8 mouse cellular contexts compared by ENCODE assay signal in genomic region chr6:147091136-147092120, GRCm38 (mm10). TPM values are rescaled to one million over a fixed set of nuclear protein-coding genes. Genes with fewer than 3 reads are reported as not detected.
A peak's percentile ranks its signal among the peaks of the same experiment; 100 is the strongest.
DNase-seq lines count a peak whose midpoint lies in the region; ATAC-seq and TF ChIP-seq lines count a peak whose summit lies in the region.

Gene Klhl42 (plus strand): TSS chr6:147091379.

- peak within 1 kb of the TSS; percentile 53 for H3K4me3 ChIP-seq in embryonic facial prominence, embryonic 11.5 days (ENCODE audit: low read depth, low read length)
- H3K4me3 ChIP-seq in limb, embryonic 13.5 days: peak within 1 kb of the TSS; percentile 87
- H3K4me3 ChIP-seq in midbrain, embryonic 15.5 days: peak within 1 kb of the TSS; percentile 87
- H3K4me3 ChIP-seq in spleen, adult 2 months (ENCODE audit: extremely low read depth, insufficient read depth, insufficient read length): peak within 1 kb of the TSS; percentile 88

- H3K4me2 ChIP-seq in embryonic facial prominence, embryonic 11.5 days (ENCODE audit: low read depth, low read length): peak within 1 kb of the TSS; percentile 99
- H3K4me2 ChIP-seq in limb, embryonic 13.5 days (replicated peaks): peak within 1 kb of the TSS; percentile 100
- H3K4me2 ChIP-seq in midbrain, embryonic 15.5 days: peak within 1 kb of the TSS; percentile 92

- no peaks in the 10 kb centered on the region; the same call in 1 of the 2 replicates for H3K4me1 ChIP-seq in embryonic facial prominence, embryonic 11.5 days (ENCODE audit: control insufficient read depth, insufficient read depth, low read length)
- peaks cover 40% of the 10 kb centered on the region for H3K4me1 ChIP-seq in limb, embryonic 13.5 days
- H3K4me1 ChIP-seq in midbrain, embryonic 15.5 days: peaks cover 41% of the 10 kb centered on the region
- peaks cover 9% of the 10 kb centered on the region; the same call in 1 of the 2 replicates for H3K4me1 ChIP-seq in spleen, adult 2 months (ENCODE audit: control insufficient read depth, insufficient read depth, insufficient read length)

- no peak for TF ChIP-seq CTCF in spleen, adult 2 months (IDR thresholded peaks at IDR 0.05; ENCODE audit: extremely low read depth, insufficient read depth, insufficient read length, insufficient replicate concordance)

- H3K27me3 ChIP-seq in embryonic facial prominence, embryonic 11.5 days (ENCODE audit: control insufficient read depth, insufficient read depth, low read length): no peaks in the 10 kb centered on the region
- 0 out of 2 replicates have a peak, but pooled peaks cover 5% of the 10 kb centered on the region for H3K27me3 ChIP-seq in limb, embryonic 13.5 days
- H3K27me3 ChIP-seq in midbrain, embryonic 15.5 days (replicated peaks): no peaks in the 10 kb centered on the region
- no peaks in the 10 kb centered on the region for H3K27me3 ChIP-seq in spleen, adult 2 months (ENCODE audit: control insufficient read depth, insufficient read depth, low read length)

- peak; percentile 91 for DNase-seq in 3134 (ENCODE audit: extremely low read depth, insufficient read length, low spot score)
- DNase-seq in adrenal gland, postnatal 10 days: peak; percentile 88
- peak; percentile 79 for DNase-seq in embryonic facial prominence, embryonic 11.5 days (ENCODE audit: low spot score)
- peak; percentile 62 for DNase-seq in heart, adult 8-10 months (ENCODE audit: low spot score)
- DNase-seq in kidney, adult 9 months: peak; percentile 70
- DNase-seq in spleen, adult 2 months (ENCODE audit: low read depth in 1 of 2, low spot score in 2 of 2): peak; percentile 37 to 78

- WGBS in embryonic facial prominence, embryonic 11.5 days: under 1% methylated on average over 99 of the region's 99 CpGs
- WGBS in limb, embryonic 13.5 days: under 1% methylated on average over 99 of the region's 99 CpGs
- under 1% methylated on average over 99 of the region's 99 CpGs for WGBS in midbrain, embryonic 15.5 days
- WGBS in spleen, adult 2 months: under 1% methylated on average over 99 of the region's 99 CpGs

- H3K9me3 ChIP-seq in embryonic facial prominence, embryonic 11.5 days (replicated peaks; ENCODE audit: control insufficient read depth, low read length): no peaks in the 10 kb centered on the region
- H3K9me3 ChIP-seq in limb, embryonic 13.5 days: no peaks in the 10 kb centered on the region
- no peaks in the 10 kb centered on the region for H3K9me3 ChIP-seq in midbrain, embryonic 15.5 days

- TF ChIP-seq POLR2A in spleen, adult 2 months (IDR thresholded peaks at IDR 0.05; ENCODE audit: low read depth, low read length): peak; percentile 86

- H3K27ac ChIP-seq in embryonic facial prominence, embryonic 11.5 days (replicated peaks; ENCODE audit: low read depth, low read length): peak within 1 kb of the TSS; percentile 54; the same call in 1 of the 2 replicates
- H3K27ac ChIP-seq in limb, embryonic 13.5 days: peak within 1 kb of the TSS; percentile 78
- H3K27ac ChIP-seq in midbrain, embryonic 15.5 days: peak within 1 kb of the TSS; percentile 94
- peak within 1 kb of the TSS; percentile 85 for H3K27ac ChIP-seq in spleen, adult 2 months (ENCODE audit: insufficient read depth, low read length)

- peak; percentile 85 for ATAC-seq in embryonic facial prominence, embryonic 11.5 days (replicated peaks; ENCODE audit: insufficient number of reproducible peaks, low FRiP score, low TSS enrichment, low read depth)
- peak; percentile 93 for ATAC-seq in limb, embryonic 13.5 days (ENCODE audit: low FRiP score, low read depth)
- peak; percentile 90 for ATAC-seq in midbrain, embryonic 15.5 days (replicated peaks)

- peak within 1 kb of the TSS; percentile 78 for H3K9ac ChIP-seq in embryonic facial prominence, embryonic 11.5 days (replicated peaks; ENCODE audit: low read length)
- H3K9ac ChIP-seq in limb, embryonic 13.5 days: peak within 1 kb of the TSS; percentile 86
- peak within 1 kb of the TSS; percentile 95 for H3K9ac ChIP-seq in midbrain, embryonic 15.5 days

- no peaks in the 10 kb centered on the region for H3K36me3 ChIP-seq in embryonic facial prominence, embryonic 11.5 days (replicated peaks; ENCODE audit: control insufficient read depth, insufficient read depth, low read depth, low read length)
- H3K36me3 ChIP-seq in limb, embryonic 13.5 days: peaks cover 10% of the 10 kb centered on the region
- no peaks in the 10 kb centered on the region for H3K36me3 ChIP-seq in midbrain, embryonic 15.5 days (replicated peaks)
- peaks cover 2% of the 10 kb centered on the region; the same call in 1 of the 2 replicates for H3K36me3 ChIP-seq in spleen, adult 2 months (ENCODE audit: control insufficient read depth, insufficient read depth, low read length)

RNA-seq across cellular contexts. Expression of gene Klhl42, which starts in this region (rescaled TPM):
- total RNA-seq in adrenal gland, postnatal 10 days (2021): 10 to 100 TPM; 21.6 to 22.4 TPM
- 11.9 and 12.7 TPM in 2 replicates for polyA plus RNA-seq in embryonic facial prominence, embryonic 11.5 days (2014; fragmentation: Nextera tagmentation; extraction: Ambion mirVana)
- total RNA-seq in heart, adult 8-10 months (2022): 1 to 10 TPM; 4.4 to 5.1 (median 4.9) TPM
- 7.4 and 8.8 TPM in 2 replicates for polyA plus RNA-seq in limb, embryonic 13.5 days (2015; fragmentation: Nextera tagmentation; extraction: Ambion mirVana)
- polyA plus RNA-seq in midbrain, embryonic 15.5 days (2015; fragmentation: Nextera tagmentation; extraction: Ambion mirVana): 7.5 and 7.6 TPM in 2 replicates
- 14.3 and 21.0 TPM in 2 replicates for polyA plus RNA-seq in spleen, adult 2 months (2012; rRNA removed)

Comparison
In these comparisons a context has a peak if more than half of its experiments do, and no peak if none do; other contexts are left out.
1. Peak in every context shown above with its lines: DNase-seq, ATAC-seq, H3K4me3 ChIP-seq and H3K27ac ChIP-seq.